ENCODE assay signal across 8 mouse cellular contexts in genomic region chrX:9662391-9663111, GRCm38 (mm10). TPM values are rescaled to one million over a fixed set of nuclear protein-coding genes. Genes with fewer than 3 reads are reported as not detected.
DNase-seq lines count a peak whose midpoint lies in the region; ATAC-seq and TF ChIP-seq lines count a peak whose summit lies in the region.

Gene Dynlt3, minus strand, starts transcription at chrX:9663003.

- no peaks in the 10 kb centered on the region for H3K4me1 ChIP-seq in hindbrain, embryonic 13.5 days (replicated peaks)

- POLR2A ChIA-PET in Patski (lab: Charles Lee) = no interaction called here

- H3K9ac ChIP-seq in hindbrain, embryonic 13.5 days = peak within 1 kb of the TSS; percentile 74

- peak within 1 kb of the TSS; percentile 47 for H3K4me3 ChIP-seq in hindbrain, embryonic 13.5 days

- no peak for DNase-seq in Patski (ENCODE audit: low read depth, low spot score)
- DNase-seq in cerebellum, postnatal 10 days = peak; percentile 81 to 88
- peak; percentile 47 to 61 for DNase-seq in frontal cortex, postnatal 14 days (ENCODE audit: low spot score in 2 of 2)
- DNase-seq in left cerebral cortex, adult 11 months (ENCODE audit: low spot score) = peak; percentile 66
- peak; percentile 84 to 91 for DNase-seq in lung, postnatal 4 days
- peak; percentile 61 for DNase-seq in retina, postnatal 7 days (ENCODE audit: low read depth, low spot score)
- DNase-seq in urinary bladder, adult 2 months (ENCODE audit: low spot score) = peak; percentile 54

- peak within 1 kb of the TSS; percentile 76 for H3K27ac ChIP-seq in hindbrain, embryonic 13.5 days

- in situ Hi-C loops in Patski (cut with MboI; ENCODE audit: low pct_unique_long_range_greater_than_20kb) = loop anchor here (25.0 kb wide), 1 partner anchor 550 kb away; the partner anchor contains the start of gene Rpgr

- CTCF ChIA-PET in Patski (lab: Charles Lee) = no interaction called here

- no peaks in the 10 kb centered on the region for H3K36me3 ChIP-seq in hindbrain, embryonic 13.5 days

- 16% methylated on average over 30 of the region's 30 CpGs for WGBS in hindbrain, embryonic 13.5 days

- no peak for TF ChIP-seq CTCF in Patski (IDR thresholded peaks at IDR 0.05)

- peaks cover 10% of the 10 kb centered on the region for H3K27me3 ChIP-seq in Patski
- H3K27me3 ChIP-seq in hindbrain, embryonic 13.5 days = no peaks in the 10 kb centered on the region

- peak within 1 kb of the TSS; percentile 54 for H3K4me2 ChIP-seq in hindbrain, embryonic 13.5 days

- H3K9me3 ChIP-seq in hindbrain, embryonic 13.5 days = no peaks in the 10 kb centered on the region

- ATAC-seq in Patski = peak; percentile 100
- ATAC-seq in hindbrain, embryonic 13.5 days (ENCODE audit: low FRiP score) = peak; percentile 99

RNA-seq across cellular contexts. Expression of gene Dynlt3, which starts in this region (rescaled TPM):
- polyA plus RNA-seq in Patski (2021) = 85.6 TPM
- 32.0 and 32.4 TPM in 2 replicates for polyA plus RNA-seq in hindbrain, embryonic 13.5 days (2015; fragmentation: Nextera tagmentation; extraction: Ambion mirVana)
- polyA plus RNA-seq in urinary bladder, adult 2 months (2012; rRNA removed) = 233 and 263 TPM in 2 replicates
